Mouse (Mus musculus) midbrain, embryonic 10.5 days (tissue): ENCODE measurements around the gene Pik3ap1. TPM values are rescaled to one million over a fixed set of nuclear protein-coding genes. Genes with fewer than 3 reads are reported as not detected.

ENCODE experiments used
- DNase-seq: peaks from one replicate; pipeline ENCODE4 v3.0.0-alpha.2; 2017; ENCODE audit warnings: low spot score
- H3K27ac ChIP-seq: fragments of 300-500 bp; sonication (generic); replicated peaks from 2 replicates; pipeline ENCODE4 v1.5.1; 2016; ENCODE audit warnings: mild to moderate bottlenecking
- H3K27me3 ChIP-seq: fragments of 300-500 bp; sonication (generic); 2 replicates; pipeline ENCODE4 v1.6.1; 2016; ENCODE audit warnings: low read depth, mild to moderate bottlenecking; ENCODE audit not compliant: poor library complexity, severe bottlenecking
- H3K36me3 ChIP-seq: fragments of 300-500 bp; sonication (generic); 2 replicates; pipeline ENCODE4 v1.6.1; 2016; ENCODE audit warnings: mild to moderate bottlenecking, moderate library complexity
- H3K4me1 ChIP-seq: fragments of 300-500 bp; sonication (generic); 2 replicates; pipeline ENCODE4 v1.6.1; 2016
- H3K4me3 ChIP-seq: fragments of 300-500 bp; sonication (generic); 2 replicates; pipeline ENCODE4 v1.5.1; 2016; ENCODE audit warnings: mild to moderate bottlenecking, moderate library complexity
- H3K9me3 ChIP-seq: fragments of 300-500 bp; sonication (generic); replicated peaks from 2 replicates; pipeline ENCODE4 v1.6.1; 2016; ENCODE audit warnings: mild to moderate bottlenecking
- WGBS: fragments of 180-500 bp; shearing (Covaris S2); methylation state at CpG from one replicate; pipeline ENCODE4 v1.1.7; 2016; 5-methylcytosine and 5-hydroxymethylcytosine counted together
- polyA plus RNA-seq: library from polyadenylated mRNA; unstranded; fragments of >200 nt; fragmentation: Nextera tagmentation; extraction: Ambion mirVana; gene quantifications from 2 replicates; pipeline ENCODE4 v1.2.1, GENCODE M21; 2016

Gene Pik3ap1
- polyA plus RNA-seq, 1 experiment from 2014 or later = 2.9 TPM

DNA sequence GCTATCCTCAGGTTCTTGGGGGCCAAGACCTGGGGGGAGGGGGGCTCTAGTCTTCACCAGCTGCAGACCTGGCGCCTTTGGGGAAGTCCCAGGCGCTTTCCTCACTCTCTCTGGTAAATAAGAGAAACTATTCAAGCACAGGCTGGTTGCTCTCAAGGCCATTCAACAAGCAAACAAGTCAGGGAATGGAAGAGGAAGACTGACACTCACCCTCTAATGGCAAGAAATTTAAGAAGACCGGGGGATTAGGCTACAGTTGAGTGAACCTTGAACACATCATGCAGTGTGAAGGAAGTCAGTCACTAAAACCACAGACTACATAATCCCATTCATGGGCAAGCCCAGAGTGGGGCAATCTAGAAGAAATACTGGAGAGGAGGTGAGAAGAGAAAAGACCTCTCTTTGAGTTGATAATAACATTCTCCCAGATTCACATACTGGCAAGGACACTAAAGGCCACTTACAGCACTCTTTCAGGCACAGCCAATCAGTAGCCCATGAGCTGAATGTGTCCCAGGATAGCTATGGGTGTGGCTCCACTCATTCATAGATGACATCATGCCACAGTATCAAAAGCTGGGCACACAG, 2.4 kb downstream of the Pik3ap1 start:
- H3K9me3 ChIP-seq = no peaks in the 10 kb centered on the region
- no peak overlapping the region for H3K27ac ChIP-seq
- DNase-seq = no peak
- WGBS = 88% methylated on average over 3 of the region's 3 CpGs
- H3K36me3 ChIP-seq = no peaks in the 10 kb centered on the region
- peaks cover 44% of the 10 kb centered on the region for H3K27me3 ChIP-seq
- H3K4me3 ChIP-seq = no peak overlapping the region
- peaks cover 11% of the 10 kb centered on the region for H3K4me1 ChIP-seq

DNA sequence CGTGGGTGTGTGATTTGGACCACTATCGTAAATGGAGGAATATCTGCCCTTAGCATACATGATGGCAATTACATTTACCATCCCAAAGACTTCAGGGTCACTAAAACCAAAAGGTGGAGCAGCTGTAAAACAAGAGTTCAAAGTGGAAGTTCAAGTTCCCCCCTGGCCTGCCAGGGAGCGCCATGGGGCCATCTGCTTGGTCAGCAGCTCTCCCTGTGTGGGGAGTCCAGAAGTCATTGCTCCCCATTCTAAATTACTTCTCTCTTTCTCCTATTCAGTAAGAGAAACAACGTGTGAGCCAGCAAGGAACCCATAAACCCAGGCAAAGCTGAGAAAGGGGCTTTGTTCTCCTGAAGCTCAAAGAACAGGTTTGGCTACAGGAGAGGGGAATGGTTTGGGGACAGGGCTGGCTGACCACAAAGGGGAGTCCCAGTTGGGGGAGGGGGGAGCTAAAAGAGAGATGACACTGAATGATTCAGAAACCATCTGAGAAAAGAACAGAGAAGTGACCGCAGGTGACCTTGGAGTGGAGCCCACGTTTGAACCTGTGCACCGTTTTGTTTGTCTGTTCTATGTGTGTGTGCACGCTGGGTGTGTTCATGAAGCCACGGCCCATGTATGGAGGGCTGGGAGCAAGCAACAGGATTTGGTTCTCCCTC, 3.2 kb downstream of the Pik3ap1 start:
- Histone ChIP-seq H3K4me3 (no peak overlapping the region), H3K9me3 (no peaks in the 10 kb centered on the region), H3K4me1 (peaks cover 11% of the 10 kb centered on the region), H3K27me3 (peaks cover 39% of the 10 kb centered on the region), H3K36me3 (no peaks in the 10 kb centered on the region), H3K27ac (no peak overlapping the region)
- DNase-seq = no peak
- 77% methylated on average over 9 of the region's 9 CpGs for WGBS

DNA sequence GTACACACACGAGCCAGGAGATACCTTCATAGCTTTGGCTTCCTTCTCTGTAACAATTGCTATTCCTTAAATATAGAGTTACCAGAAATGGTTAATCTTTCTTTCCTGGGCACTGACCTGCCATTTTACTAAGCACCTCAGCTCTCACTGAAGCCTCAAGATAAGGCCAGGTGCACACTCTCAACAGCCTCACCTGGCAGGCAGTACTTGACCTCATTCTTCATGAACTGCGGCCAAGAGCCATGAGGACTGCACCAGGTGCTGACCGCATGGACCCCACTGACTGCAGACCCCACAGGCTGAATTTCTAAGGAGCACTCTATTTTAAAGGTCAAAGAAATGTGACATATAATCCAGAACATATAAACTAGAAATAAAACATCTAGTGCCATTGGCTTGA, 5.7 kb downstream of the Pik3ap1 start:
- DNase-seq = no peak
- Histone ChIP-seq H3K27me3 (peaks cover 14% of the 10 kb centered on the region; the same call in 1 of the 2 replicates), H3K9me3 (no peaks in the 10 kb centered on the region), H3K36me3 (no peaks in the 10 kb centered on the region), H3K27ac (no peak overlapping the region), H3K4me3 (no peak overlapping the region), H3K4me1 (no peaks in the 10 kb centered on the region; the same call in 1 of the 2 replicates)
- WGBS = 89% methylated on average over 3 of the region's 3 CpGs

DNA sequence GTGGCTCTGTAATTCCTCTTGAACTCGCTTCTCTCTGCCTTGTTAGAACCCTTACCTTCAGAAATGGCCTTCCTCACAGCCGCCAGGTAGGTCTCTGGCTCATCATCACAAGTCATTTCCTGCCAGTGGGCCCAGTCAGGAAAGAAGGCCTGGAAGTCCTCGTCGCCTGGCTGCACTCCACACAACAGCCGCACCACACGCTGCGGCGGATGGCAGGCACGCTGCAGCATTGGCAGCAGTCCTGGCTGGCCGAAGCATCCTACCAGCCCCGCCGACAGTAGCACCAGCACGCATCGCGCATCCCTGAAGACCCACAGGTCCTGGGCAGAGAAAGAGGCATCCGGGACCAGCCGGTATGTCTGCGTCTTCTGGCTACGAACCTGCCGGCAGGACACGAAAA, 9.1 kb downstream of the Pik3ap1 start:
- Histone ChIP-seq H3K27ac (no peak overlapping the region), H3K27me3 (no peaks in the 10 kb centered on the region), H3K4me3 (no peak overlapping the region), H3K36me3 (no peaks in the 10 kb centered on the region), H3K9me3 (no peaks in the 10 kb centered on the region), H3K4me1 (no peaks in the 10 kb centered on the region)
- 87% methylated on average over 21 of the region's 21 CpGs for WGBS
- DNase-seq = no peak

DNA sequence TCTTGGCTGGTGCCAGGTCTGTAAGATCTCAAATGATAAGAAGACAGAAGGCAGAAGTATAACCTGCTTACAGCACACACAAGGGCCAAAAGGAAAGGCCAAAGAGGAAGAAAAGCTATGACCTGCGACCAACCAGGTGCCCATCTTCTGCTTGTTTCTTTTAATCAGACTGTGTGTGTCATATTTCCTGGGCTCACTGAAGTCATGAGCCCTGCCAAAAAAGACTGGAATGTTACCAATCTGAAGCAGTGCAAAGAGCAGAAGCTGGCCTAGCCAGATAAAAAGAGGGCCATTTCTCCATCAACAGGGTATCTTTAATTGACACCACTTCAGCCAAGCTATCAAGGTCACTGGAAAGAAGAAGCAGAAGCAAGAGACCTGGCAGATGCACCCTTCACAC, 9.8 kb downstream of the Pik3ap1 start:
- H3K27me3 ChIP-seq = no peaks in the 10 kb centered on the region
- H3K36me3 ChIP-seq = no peaks in the 10 kb centered on the region
- H3K4me3 ChIP-seq = no peak overlapping the region
- no peak overlapping the region for H3K27ac ChIP-seq
- no peaks in the 10 kb centered on the region for H3K9me3 ChIP-seq
- no peak for DNase-seq
- WGBS = 91% methylated on average over 1 of the region's 1 CpGs
- no peaks in the 10 kb centered on the region for H3K4me1 ChIP-seq

DNA sequence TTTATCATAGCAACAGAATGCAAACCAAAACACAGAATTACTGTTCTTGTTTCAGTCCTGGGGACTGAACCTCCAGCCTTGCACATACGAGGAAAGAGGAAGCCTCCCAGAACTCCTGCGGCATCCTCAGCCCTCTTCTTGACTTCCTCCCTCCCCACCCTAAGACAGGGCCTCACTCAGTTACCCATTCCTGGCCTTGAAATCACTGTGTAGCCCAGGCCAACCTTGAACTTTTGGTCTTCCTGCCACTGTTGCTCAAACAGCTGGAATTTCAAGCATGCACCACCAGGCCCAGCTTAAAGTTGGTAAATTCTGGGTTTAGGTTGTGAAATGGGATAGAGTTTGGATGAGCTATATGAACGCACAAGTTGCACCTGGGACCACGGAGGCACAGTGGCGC, 10.2 kb downstream of the Pik3ap1 start:
- 90% methylated on average over 5 of the region's 5 CpGs for WGBS
- no peaks in the 10 kb centered on the region for H3K36me3 ChIP-seq
- H3K27ac ChIP-seq = no peak overlapping the region

DNA sequence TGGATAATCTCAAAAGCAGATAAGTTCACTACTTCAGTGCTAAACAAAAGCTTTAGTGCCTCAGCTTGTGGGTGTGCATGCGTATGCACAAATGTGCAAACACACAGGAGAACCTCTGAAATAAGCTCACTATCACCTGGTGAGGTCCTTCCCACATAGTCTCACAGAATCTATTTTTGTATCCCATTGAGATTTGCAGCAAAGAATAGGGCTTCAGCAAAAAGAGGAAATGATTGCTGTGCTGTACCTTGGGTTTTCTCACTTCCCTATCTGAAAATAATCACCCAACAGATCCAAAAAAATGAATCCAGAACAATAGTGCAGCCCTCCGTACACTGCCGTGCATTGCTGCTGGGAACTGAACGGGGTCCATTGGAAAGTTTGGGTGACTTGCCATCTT, 12.6 kb downstream of the Pik3ap1 start:
- H3K27me3 ChIP-seq = no peaks in the 10 kb centered on the region
- H3K27ac ChIP-seq = no peak overlapping the region
- no peaks in the 10 kb centered on the region for H3K9me3 ChIP-seq
- DNase-seq = no peak
- no peaks in the 10 kb centered on the region for H3K4me1 ChIP-seq
- H3K36me3 ChIP-seq = no peaks in the 10 kb centered on the region
- 93% methylated on average over 4 of the region's 4 CpGs for WGBS
- no peak overlapping the region for H3K4me3 ChIP-seq

More for the DNA sequence above, 10.2 kb downstream of the Pik3ap1 start:
- no peak for DNase-seq
- Histone ChIP-seq H3K27me3 (no peaks in the 10 kb centered on the region), H3K4me3 (no peak overlapping the region), H3K4me1 (no peaks in the 10 kb centered on the region), H3K9me3 (no peaks in the 10 kb centered on the region)

DNA sequence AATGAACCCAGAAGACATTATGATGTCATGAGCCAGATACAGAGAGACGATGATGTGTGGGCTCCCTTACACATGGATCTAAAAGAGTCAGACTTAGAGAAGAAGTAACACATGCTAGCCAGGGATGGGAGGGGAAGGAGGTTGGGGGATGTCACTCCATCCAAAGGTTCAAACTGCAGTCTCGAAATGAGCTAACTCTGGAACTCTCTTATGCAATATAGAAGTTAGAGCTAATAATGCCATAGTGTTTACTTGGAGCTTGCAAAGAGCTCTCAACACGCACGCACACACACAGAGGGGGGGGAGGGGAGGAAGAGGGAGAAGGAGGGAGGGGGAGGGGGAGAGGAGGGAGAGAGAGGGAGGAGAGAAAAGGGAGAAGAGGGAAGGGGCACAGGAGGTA, 13.5 kb downstream of the Pik3ap1 start:
- H3K27ac ChIP-seq = no peak overlapping the region

DNA sequence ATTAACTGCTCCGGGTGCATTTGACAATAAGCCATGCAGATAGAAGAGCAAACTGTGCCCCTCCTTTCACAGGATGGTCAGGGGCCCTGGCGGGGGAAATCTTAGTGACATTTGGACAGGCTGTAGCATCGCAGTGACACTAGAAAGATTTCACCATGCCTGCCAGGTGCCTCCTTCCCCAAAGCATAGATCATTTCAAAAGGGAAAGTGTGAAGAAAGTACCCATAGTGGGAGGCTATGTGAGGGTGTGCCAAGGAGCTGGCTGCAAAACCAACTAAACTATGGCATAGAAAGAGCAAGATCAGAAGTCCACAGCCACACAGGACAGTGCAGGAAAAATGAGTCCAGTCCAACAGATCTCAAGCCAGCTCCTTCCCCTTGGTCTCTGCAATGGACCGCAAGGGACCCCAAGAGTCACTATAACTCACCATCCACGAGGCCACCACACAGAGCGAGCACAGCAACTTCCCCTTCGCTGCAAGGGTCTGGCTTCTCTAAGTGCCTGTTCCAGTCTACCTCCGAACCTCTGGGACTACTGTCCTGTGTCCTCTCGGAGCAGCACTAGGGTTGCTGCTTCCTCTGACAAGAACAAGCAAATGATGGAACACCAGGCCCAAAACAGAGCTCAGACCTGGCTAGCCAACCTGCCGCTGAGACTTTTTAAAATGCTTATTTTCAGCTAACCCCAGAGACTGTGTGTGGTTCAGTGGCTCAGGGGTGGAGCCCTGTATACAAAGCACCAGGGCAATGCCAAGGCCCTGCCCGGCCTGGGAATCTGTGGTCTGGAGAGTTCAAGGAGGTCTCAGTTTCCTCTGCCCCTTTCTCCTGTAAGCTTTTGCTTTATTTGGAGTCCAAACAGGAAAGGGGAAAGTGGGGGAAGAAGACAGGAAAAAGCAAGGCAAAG, 15.1 kb downstream of the Pik3ap1 start:
- DNase-seq = no peak
- Histone ChIP-seq H3K9me3 (no peaks in the 10 kb centered on the region), H3K36me3 (no peaks in the 10 kb centered on the region), H3K27ac (no peak overlapping the region), H3K27me3 (no peaks in the 10 kb centered on the region), H3K4me1 (no peaks in the 10 kb centered on the region), H3K4me3 (no peak overlapping the region)
- 88% methylated on average over 11 of the region's 11 CpGs for WGBS

More for the DNA sequence above, 13.5 kb downstream of the Pik3ap1 start:
- H3K36me3 ChIP-seq = no peaks in the 10 kb centered on the region
- H3K27me3 ChIP-seq = no peaks in the 10 kb centered on the region
- no peak overlapping the region for H3K4me3 ChIP-seq
- DNase-seq = no peak
- H3K4me1 ChIP-seq = no peaks in the 10 kb centered on the region
- no peaks in the 10 kb centered on the region for H3K9me3 ChIP-seq
- WGBS = 81% methylated on average over 4 of the region's 4 CpGs

DNA sequence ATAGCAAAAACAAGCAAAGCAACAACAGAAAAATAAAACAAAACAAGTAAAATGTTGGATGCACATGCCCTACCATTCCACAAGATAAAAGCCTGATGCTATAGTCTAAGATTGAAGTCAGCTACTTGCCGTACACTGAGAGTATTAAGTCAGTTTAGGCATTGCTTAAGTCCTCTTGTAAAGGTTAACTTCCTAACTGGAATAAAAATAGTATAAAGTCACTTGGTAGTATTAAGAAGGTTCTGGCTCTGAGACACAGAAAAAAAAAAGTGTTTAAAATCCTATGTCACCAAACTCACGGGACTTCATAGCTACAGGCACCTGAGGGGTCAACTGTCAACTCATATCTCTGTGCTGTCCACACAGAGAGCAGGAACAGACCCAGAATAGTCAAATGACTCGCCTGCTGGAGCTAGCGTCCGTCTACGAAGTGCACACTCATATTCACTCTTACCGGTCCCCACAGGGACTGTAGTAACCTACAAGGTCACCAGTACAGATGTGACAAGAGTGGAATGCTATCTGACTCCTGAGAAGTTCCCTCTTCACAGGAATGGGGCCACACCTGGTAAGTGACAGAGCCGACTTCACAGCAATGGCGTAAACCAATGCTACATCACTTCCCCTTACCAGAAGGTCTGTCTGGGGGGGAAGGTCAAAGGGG, 17.9 kb downstream of the Pik3ap1 start:
- H3K27me3 ChIP-seq = no peaks in the 10 kb centered on the region
- H3K9me3 ChIP-seq = no peaks in the 10 kb centered on the region
- no peak overlapping the region for H3K27ac ChIP-seq
- 91% methylated on average over 9 of the region's 9 CpGs for WGBS
- no peaks in the 10 kb centered on the region for H3K36me3 ChIP-seq
- DNase-seq = no peak
- no peak overlapping the region for H3K4me3 ChIP-seq
- H3K4me1 ChIP-seq = no peaks in the 10 kb centered on the region

DNA sequence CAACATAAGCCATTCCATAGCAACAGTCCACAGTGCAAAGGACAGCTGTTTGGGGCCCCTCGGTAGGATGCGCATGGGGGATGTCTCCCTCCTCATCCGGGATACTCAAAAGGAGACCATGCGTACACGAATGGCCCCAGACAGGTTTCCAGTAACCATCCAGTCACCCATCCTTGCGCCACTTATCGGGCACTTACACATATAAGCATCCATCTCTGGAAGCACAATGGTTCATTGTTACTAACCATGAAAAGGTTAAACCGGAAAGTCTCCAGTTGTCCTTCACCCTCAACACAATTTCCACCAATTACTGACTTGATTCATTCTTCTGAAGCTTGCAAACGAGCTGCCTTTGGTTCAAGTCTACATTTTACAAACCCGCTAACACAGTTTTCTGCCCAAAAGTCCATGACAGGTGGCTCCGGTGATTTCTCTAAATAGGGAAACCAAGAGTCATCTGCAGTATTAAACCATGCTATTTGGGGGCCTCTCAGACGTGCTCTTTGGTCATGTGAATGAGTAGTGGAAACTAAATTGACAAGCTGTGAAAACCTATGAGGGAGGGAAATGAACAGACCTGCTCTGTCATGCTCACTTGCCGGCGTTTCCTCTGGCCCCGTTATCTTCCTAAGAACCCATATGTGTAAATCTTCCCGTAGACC, 18.6 kb downstream of the Pik3ap1 start:
- no peaks in the 10 kb centered on the region for H3K4me1 ChIP-seq
- WGBS = 93% methylated on average over 16 of the region's 16 CpGs
- H3K36me3 ChIP-seq = no peaks in the 10 kb centered on the region
- H3K27ac ChIP-seq = no peak overlapping the region
- H3K27me3 ChIP-seq = no peaks in the 10 kb centered on the region
- H3K4me3 ChIP-seq = no peak overlapping the region
- no peaks in the 10 kb centered on the region for H3K9me3 ChIP-seq
- no peak for DNase-seq

DNA sequence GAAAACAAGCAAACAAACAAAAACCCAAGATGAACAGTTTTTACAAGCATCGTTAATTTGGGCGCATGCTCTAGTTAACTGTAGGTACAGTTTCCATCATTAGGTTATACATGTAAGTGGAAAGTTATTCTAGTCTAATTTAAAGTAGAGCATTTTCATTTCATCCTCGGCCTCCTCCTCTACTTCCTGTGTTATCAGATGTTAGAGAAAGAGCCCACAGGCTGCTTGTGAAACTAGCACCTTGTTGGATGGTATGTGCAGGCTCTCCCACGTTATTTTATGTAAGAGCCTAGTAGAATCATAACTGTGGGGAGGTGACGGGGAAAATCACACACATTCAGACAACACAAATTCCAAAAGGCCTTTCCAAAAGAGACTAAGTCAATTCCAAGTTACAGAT, 19.3 kb downstream of the Pik3ap1 start:
- no peak overlapping the region for H3K27ac ChIP-seq
- no peak overlapping the region for H3K4me3 ChIP-seq
- H3K9me3 ChIP-seq = no peaks in the 10 kb centered on the region
- H3K4me1 ChIP-seq = no peaks in the 10 kb centered on the region
- WGBS = 86% methylated on average over 5 of the region's 5 CpGs
- DNase-seq = no peak
- no peaks in the 10 kb centered on the region for H3K36me3 ChIP-seq
- no peaks in the 10 kb centered on the region for H3K27me3 ChIP-seq
